Mouse (Mus musculus) neutrophil, adult 5-6 weeks (primary cell): ENCODE measurements around the gene Nudt22. TPM values are rescaled to one million over a fixed set of nuclear protein-coding genes. Genes with fewer than 3 reads are reported as not detected.

Experiments used
- ATAC-seq: fragments of 151-379, 151-347 bp; 2 replicates; pipeline ENCODE4 v1.8.0; 2017; ENCODE audit warnings: mild to moderate bottlenecking, moderate TSS enrichment; ENCODE audit not compliant: insufficient number of reproducible peaks, poor library complexity, low FRiP score, severe bottlenecking; ENCODE audit errors: extremely low read depth
- total RNA-seq: library from RNA; stranded (forward); fragments of 200-1000 nt; gene quantifications from 2 replicates; pipeline ENCODE4 v1.2.3, GENCODE M21; 2017

Nudt22 gene
- total RNA-seq, 1 experiment from 2014 or later = 5.0 TPM

GRCm38 (mm10) chr19:6980381-6981093 lies 15.4 kb downstream of the Nudt22 start, which contains the start of gene Fkbp2:
Fkbp2 (minus strand) TSS chr19:6980501.
- ATAC-seq = peak; percentile 69

GRCm38 (mm10) chr19:6979486-6980380 lies 16.2 kb downstream of the Nudt22 start:
- peak; percentile 81 for ATAC-seq

GRCm38 (mm10) chr19:6979001-6979479 lies 16.9 kb downstream of the Nudt22 start:
- ATAC-seq = no peak

- ATAC-seq = no peak
Measured at GRCm38 (mm10) chr19:6978639-6978974, 17.3 kb downstream of the Nudt22 start.

GRCm38 (mm10) chr19:6977759-6978638 lies 17.9 kb downstream of the Nudt22 start:
- ATAC-seq = no peak

GRCm38 (mm10) chr19:6975537-6976521 lies 20.1 kb downstream of the Nudt22 start, which contains the start of gene Plcb3:
Plcb3 (minus strand) TSS chr19:6976470.
- no peak for ATAC-seq

- peak; percentile 60 for ATAC-seq
Measured at GRCm38 (mm10) chr19:6974211-6975205, 21.4 kb downstream of the Nudt22 start, which contains the start of gene Ppp1r14b. Ppp1r14b (plus strand) TSS chr19:6974968.

GRCm38 (mm10) chr19:6973581-6974190 lies 22.2 kb downstream of the Nudt22 start:
- ATAC-seq = no peak

GRCm38 (mm10) chr19:6972247-6972917 lies 23.5 kb downstream of the Nudt22 start:
- no peak for ATAC-seq

GRCm38 (mm10) chr19:6971644-6972043 lies 24.3 kb downstream of the Nudt22 start:
- no peak for ATAC-seq

- ATAC-seq = no peak
Measured at GRCm38 (mm10) chr19:6970460-6971085, 25.3 kb downstream of the Nudt22 start.

- peak; percentile 21; the same call in 1 of the 2 replicates for ATAC-seq
Measured at GRCm38 (mm10) chr19:6969665-6970381, 26.1 kb downstream of the Nudt22 start.

- no peak for ATAC-seq
Measured at GRCm38 (mm10) chr19:6969291-6969664, 26.6 kb downstream of the Nudt22 start.

- ATAC-seq = no peak
Measured at GRCm38 (mm10) chr19:6968491-6969271, 27.2 kb downstream of the Nudt22 start.
